Mouse (Mus musculus) testis, postnatal 10 days (tissue): ENCODE measurements around the gene Plcb1.

ENCODE experiments used
- DNase-seq: peaks from one replicate; pipeline ENCODE4 v3.0.0; 2021; ENCODE audit warnings: low spot score

Plcb1 gene

GRCm38 (mm10) chr2:134913542-134913941 is 127.7 kb downstream of the Plcb1 start:
- DNase-seq, result no peak

- DNase-seq, result no peak
Measured at GRCm38 (mm10) chr2:134914091-134914550, 128.3 kb downstream of the Plcb1 start.

GRCm38 (mm10) chr2:134915035-134915434 is 129.2 kb downstream of the Plcb1 start:
- no peak for DNase-seq

GRCm38 (mm10) chr2:134920611-134921280 is 134.9 kb downstream of the Plcb1 start:
- DNase-seq, result no peak

- DNase-seq, result no peak
Measured at GRCm38 (mm10) chr2:134922636-134923375, 136.9 kb downstream of the Plcb1 start.

DNA sequence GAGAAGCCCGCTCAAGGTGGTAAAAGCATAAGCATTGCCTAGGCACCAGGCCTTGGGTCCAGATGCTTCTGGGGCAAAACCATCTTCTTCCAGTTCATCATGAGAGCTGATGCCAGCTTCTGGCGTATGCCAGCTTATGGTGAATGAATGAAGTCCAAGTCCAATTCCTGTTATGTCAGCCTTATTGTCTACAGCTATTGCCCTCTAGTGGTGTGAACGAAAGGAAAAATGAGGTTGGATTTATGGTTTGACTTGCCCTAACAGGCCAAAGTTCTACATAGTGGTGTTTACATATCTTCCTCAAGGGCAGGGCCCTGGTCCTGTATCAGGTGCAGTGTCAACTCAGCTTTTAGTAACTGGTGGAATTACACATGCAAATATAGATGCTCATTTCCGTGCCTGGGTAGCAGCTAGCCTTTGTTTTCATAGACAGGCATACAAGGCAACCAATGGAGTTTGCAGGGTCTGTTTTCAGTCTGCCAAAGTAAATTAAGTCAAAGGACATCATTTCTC is 138.3 kb downstream of the Plcb1 start:
- DNase-seq, result no peak

DNA sequence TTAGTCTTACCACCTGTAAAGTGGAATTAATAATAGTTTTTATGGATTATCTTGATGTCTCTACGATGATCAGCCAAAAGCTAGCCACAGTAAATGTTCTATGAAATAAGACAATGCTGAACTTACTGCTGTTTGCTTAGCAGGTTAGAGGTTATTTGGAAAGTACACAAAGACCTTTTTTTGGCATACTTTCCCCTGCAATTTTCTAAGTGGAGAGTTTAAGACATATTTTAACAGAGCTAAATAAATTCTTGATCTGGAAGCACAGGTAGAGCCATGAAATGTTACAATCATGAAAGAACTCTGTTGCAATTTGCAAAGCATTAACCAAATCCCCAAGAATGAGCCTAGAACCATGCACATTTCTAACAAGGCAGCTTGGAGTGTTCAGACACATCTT is 140.4 kb downstream of the Plcb1 start:
- DNase-seq, result no peak

DNA sequence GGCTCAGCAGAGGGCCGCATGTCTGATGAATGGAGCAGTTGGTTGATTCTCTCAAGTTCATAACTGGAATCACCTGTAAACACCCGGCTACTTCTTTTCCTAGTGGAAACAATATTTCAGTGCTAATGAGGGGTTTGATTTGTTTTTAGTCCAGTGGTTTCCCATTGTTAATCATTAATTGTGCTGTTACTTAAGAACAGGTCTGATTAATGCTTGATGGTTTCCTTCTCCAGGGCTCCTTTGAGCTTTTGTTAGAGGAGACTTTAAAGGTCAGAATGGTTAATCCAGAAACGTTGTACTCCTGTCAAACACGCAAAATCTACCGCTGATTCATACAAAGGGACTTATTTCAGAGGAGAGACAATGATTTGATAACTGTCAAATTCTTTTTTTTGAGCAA is 141.2 kb downstream of the Plcb1 start:
- DNase-seq, result no peak

- no peak for DNase-seq
Measured at GRCm38 (mm10) chr2:134929452-134929851, 143.6 kb downstream of the Plcb1 start.

GRCm38 (mm10) chr2:134930961-134931360 is 145.1 kb downstream of the Plcb1 start:
- no peak for DNase-seq

DNA sequence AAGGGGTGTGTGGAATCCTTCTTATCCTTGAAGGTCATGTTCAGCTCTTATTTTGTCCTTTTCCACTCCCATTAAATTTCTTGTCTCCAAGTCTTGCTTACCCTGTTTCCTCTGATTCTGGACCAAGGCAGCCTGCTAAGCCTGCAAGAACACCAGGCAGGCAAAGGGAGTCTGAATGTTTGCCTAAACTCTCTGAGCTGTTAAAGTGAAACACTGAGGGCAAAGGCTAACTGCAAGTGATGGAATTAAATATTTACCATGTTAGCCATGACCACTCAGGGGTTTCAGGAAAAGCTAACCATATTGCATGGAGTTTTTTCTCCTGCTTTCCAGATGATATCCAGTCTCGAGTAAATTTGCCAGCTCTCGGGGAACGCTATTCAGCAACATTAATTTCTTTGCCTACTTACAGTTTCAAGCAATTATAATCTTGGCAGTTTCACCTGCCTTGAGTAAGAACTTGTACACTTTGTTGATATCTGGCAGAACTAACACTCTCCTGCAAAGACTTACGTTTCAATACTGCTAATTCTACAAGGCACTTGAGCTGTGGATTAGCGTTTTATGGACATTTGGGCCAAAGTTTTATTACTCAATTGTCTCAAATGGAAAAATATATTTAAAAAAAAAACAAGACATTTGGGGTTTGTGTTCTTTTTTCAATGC is 146.0 kb downstream of the Plcb1 start:
- no peak for DNase-seq

- no peak for DNase-seq
Measured at GRCm38 (mm10) chr2:134935469-134935868, 149.6 kb downstream of the Plcb1 start.

DNA sequence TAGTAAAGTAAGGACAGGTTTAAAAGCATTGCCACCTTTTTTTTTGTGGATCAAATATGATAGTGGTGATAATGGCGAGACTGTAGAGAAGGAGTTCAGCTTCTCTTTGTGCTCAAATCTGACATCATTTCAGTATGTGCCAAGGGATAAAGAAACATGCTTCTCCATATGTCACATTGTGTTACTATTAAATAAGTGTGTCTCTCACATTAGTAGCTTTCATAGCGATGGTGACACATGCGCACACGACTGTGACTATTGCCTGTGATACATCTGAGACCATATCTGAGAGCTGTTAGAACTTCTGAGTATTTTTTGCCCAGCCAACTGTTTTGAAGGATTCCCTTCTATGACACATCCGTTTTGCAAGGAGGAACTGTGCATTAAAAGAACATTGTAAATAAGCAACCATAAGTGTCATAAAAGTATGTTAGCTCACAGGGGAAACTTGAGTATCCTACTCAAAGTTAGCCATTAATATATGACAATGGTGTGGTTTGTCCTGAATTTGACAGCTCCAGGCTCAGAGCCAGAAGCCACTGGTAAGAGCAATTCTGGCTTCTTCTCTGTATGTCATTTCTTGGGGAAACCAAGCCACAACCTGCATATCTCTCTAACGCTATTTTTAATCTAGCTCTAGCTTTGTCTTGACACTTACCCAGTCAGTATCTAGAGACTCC is 150.2 kb downstream of the Plcb1 start:
- DNase-seq, result no peak

GRCm38 (mm10) chr2:134937666-134938065 is 151.8 kb downstream of the Plcb1 start:
- no peak for DNase-seq

DNA sequence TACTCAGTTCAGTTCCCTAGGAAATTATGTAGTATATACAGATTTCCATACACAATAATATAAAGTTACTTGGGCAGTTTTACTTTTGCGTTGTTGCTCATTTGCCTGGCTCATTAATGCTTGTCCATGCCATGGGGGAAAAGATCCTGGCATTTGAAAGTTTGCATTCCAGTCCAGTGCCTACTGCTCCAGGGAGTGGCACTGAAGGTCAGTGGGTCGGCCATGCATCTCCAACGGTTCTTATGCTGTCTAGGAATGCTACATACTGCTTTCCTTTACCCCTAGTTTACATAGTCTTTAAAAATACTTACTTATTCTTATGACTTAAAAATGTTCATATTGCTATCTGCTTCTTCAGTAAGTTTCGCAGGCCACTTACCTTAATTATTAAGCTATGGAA is 156.2 kb downstream of the Plcb1 start:
- DNase-seq, result no peak

DNA sequence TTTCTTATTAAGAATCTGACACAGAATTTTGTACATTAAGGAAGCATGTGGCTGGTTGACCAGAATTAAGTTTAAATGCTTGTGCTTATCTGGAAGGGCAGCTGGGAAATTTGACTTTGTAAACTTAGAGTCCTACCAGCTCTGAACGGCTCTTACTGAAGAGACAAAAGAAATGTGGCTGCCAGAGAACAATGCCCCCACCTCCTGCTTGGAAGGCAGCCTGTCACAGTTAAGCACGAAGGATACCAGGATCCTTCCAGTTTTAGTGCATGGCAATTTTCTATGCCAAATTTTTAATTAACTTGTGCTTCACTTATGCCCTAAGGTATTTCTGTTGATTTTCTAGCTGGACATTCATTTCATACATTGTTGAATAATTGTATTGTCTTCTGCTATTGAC is 157.1 kb downstream of the Plcb1 start:
- DNase-seq, result no peak

- DNase-seq, result no peak
Measured at GRCm38 (mm10) chr2:134946331-134946730, 160.5 kb downstream of the Plcb1 start.

GRCm38 (mm10) chr2:134946911-134947310 is 161.0 kb downstream of the Plcb1 start:
- no peak for DNase-seq

DNA sequence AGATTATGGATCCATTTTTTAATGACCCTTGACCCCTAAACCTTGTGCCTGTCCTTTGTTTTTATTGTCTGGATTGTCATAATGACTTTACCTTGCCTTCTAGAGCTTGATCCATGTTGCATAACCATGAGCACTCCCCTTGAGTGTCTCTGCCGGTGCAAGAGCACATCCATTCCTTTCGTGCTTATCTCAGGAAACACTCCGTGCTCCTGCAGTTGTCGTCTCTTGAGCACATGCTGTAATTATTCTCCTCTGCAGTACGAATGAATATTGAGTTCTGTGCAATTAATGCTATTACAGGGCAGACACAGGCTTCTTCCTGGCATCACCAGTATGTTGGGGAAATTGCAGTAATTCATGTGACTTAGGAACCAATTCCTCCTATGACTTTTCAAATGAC is 166.2 kb downstream of the Plcb1 start:
- no peak for DNase-seq

DNA sequence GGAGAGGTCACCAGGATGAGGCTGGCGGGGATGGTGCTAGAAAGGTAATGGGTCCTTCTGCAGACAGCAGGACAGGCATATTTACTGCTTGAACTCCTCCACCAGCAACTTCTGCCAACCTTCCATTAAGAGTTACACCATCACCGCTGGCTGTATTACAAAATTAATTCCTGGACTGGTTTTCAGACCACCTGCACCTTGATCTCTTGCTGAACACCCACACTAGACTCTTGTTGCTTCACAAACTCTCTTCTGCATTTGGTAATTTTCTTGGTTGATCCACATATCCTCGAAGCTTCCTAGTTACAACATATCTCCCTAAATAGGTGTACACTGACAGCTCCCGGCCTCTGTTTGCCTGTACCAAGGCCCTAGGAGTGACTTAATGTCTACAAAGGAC is 170.6 kb downstream of the Plcb1 start:
- no peak for DNase-seq

GRCm38 (mm10) chr2:134966131-134966530 is 180.3 kb downstream of the Plcb1 start:
- no peak for DNase-seq

GRCm38 (mm10) chr2:134968380-134968779 is 182.5 kb downstream of the Plcb1 start:
- no peak for DNase-seq
